Mouse (Mus musculus): ENCODE measurements around the gene Col6a1. TPM values are rescaled to one million over a fixed set of nuclear protein-coding genes. Genes with fewer than 3 reads are reported as not detected.

Col6a1 gene
- 13.0 and 13.2 TPM in 2 replicates for polyA plus RNA-seq (2012; rRNA removed)

- TF ChIP-seq CTCF (IDR thresholded peaks at IDR 0.05; ENCODE audit: borderline replicate concordance, insufficient read depth, low read depth, low read length) (no peak), POLR2A (IDR thresholded peaks at IDR 0.05; ENCODE audit: borderline replicate concordance, insufficient read depth, low read length) (no peak)
- WGBS = 30% methylated on average over 9 of the region's 9 CpGs
- no peak within 1 kb of the TSS for H3K4me3 ChIP-seq (replicated peaks; ENCODE audit: insufficient read depth, low read depth, low read length)
Measured at GRCm38 (mm10) chr10:76725682-76726285, at the start of gene Col6a1. Gene Col6a1, minus strand, starts transcription at chr10:76726168.

GRCm38 (mm10) chr10:76771624-76772023 lies 45.7 kb upstream of the Col6a1 start:
- TF ChIP-seq POLR2A (IDR thresholded peaks at IDR 0.05; ENCODE audit: borderline replicate concordance, insufficient read depth, low read length) = no peak
- TF ChIP-seq CTCF (IDR thresholded peaks at IDR 0.05; ENCODE audit: borderline replicate concordance, insufficient read depth, low read depth, low read length) = no peak
- WGBS = 95% methylated on average over 3 of the region's 3 CpGs

More at GRCm38 (mm10) chr10:76725682-76726285, at the start of gene Col6a1:
- Histone ChIP-seq H3K27me3 (ENCODE audit: control insufficient read depth, insufficient read depth, low read length) (no peaks in the 10 kb centered on the region), H3K27ac (ENCODE audit: insufficient read depth, low read length) (no peak within 1 kb of the TSS), H3K4me1 (ENCODE audit: control insufficient read depth, insufficient read depth, low read length) (no peaks in the 10 kb centered on the region; the same call in 1 of the 2 replicates)
- no peak for DNase-seq

GRCm38 (mm10) chr10:76771086-76771485 lies 45.1 kb upstream of the Col6a1 start:
- H3K4me3 ChIP-seq (replicated peaks; ENCODE audit: insufficient read depth, low read depth, low read length) = no peak overlapping the region
- no peaks in the 10 kb centered on the region for H3K4me1 ChIP-seq (ENCODE audit: control insufficient read depth, insufficient read depth, low read length)
- WGBS = 71% methylated on average over 5 of the region's 5 CpGs
- DNase-seq = no peak
- no peak overlapping the region for H3K27ac ChIP-seq (ENCODE audit: insufficient read depth, low read length)
- no peaks in the 10 kb centered on the region for H3K27me3 ChIP-seq (ENCODE audit: control insufficient read depth, insufficient read depth, low read length)
- TF ChIP-seq POLR2A (IDR thresholded peaks at IDR 0.05; ENCODE audit: borderline replicate concordance, insufficient read depth, low read length) = no peak
- TF ChIP-seq CTCF (IDR thresholded peaks at IDR 0.05; ENCODE audit: borderline replicate concordance, insufficient read depth, low read depth, low read length) = no peak

More at GRCm38 (mm10) chr10:76771624-76772023, 45.7 kb upstream of the Col6a1 start:
- no peaks in the 10 kb centered on the region for H3K27me3 ChIP-seq (ENCODE audit: control insufficient read depth, insufficient read depth, low read length)
- DNase-seq = no peak
- no peak overlapping the region for H3K4me3 ChIP-seq (replicated peaks; ENCODE audit: insufficient read depth, low read depth, low read length)
- no peaks in the 10 kb centered on the region for H3K4me1 ChIP-seq (ENCODE audit: control insufficient read depth, insufficient read depth, low read length)
- H3K27ac ChIP-seq (ENCODE audit: insufficient read depth, low read length) = no peak overlapping the region

- Histone ChIP-seq H3K27ac (ENCODE audit: insufficient read depth, low read length) (no peak overlapping the region), H3K4me3 (replicated peaks; ENCODE audit: insufficient read depth, low read depth, low read length) (no peak overlapping the region), H3K27me3 (ENCODE audit: control insufficient read depth, insufficient read depth, low read length) (no peaks in the 10 kb centered on the region), H3K4me1 (ENCODE audit: control insufficient read depth, insufficient read depth, low read length) (no peaks in the 10 kb centered on the region)
- WGBS = 93% methylated on average over 6 of the region's 6 CpGs
- no peak for DNase-seq
- no peak for TF ChIP-seq POLR2A (IDR thresholded peaks at IDR 0.05; ENCODE audit: borderline replicate concordance, insufficient read depth, low read length)
- no peak for TF ChIP-seq CTCF (IDR thresholded peaks at IDR 0.05; ENCODE audit: borderline replicate concordance, insufficient read depth, low read depth, low read length)
Measured at GRCm38 (mm10) chr10:76769581-76769980, 43.6 kb upstream of the Col6a1 start.

GRCm38 (mm10) chr10:76766196-76766595 lies 40.2 kb upstream of the Col6a1 start:
- Histone ChIP-seq H3K27me3 (ENCODE audit: control insufficient read depth, insufficient read depth, low read length) (no peaks in the 10 kb centered on the region), H3K4me3 (replicated peaks; ENCODE audit: insufficient read depth, low read depth, low read length) (no peak overlapping the region), H3K4me1 (ENCODE audit: control insufficient read depth, insufficient read depth, low read length) (0 out of 2 replicates have a peak, but pooled peaks cover 8% of the 10 kb centered on the region), H3K27ac (ENCODE audit: insufficient read depth, low read length) (no peak overlapping the region)
- WGBS = 78% methylated on average over 1 of the region's 1 CpGs
- TF ChIP-seq CTCF (IDR thresholded peaks at IDR 0.05; ENCODE audit: borderline replicate concordance, insufficient read depth, low read depth, low read length) = no peak
- no peak for TF ChIP-seq POLR2A (IDR thresholded peaks at IDR 0.05; ENCODE audit: borderline replicate concordance, insufficient read depth, low read length)
- DNase-seq = no peak

GRCm38 (mm10) chr10:76764927-76765326 lies 39.0 kb upstream of the Col6a1 start:
- H3K4me1 ChIP-seq (ENCODE audit: control insufficient read depth, insufficient read depth, low read length) = 0 out of 2 replicates have a peak, but pooled peaks cover 11% of the 10 kb centered on the region

GRCm38 (mm10) chr10:76763016-76763415 lies 37.0 kb upstream of the Col6a1 start:
- H3K27me3 ChIP-seq (ENCODE audit: control insufficient read depth, insufficient read depth, low read length) = no peaks in the 10 kb centered on the region
- TF ChIP-seq CTCF (IDR thresholded peaks at IDR 0.05; ENCODE audit: borderline replicate concordance, insufficient read depth, low read depth, low read length) = no peak
- no peak for TF ChIP-seq POLR2A (IDR thresholded peaks at IDR 0.05; ENCODE audit: borderline replicate concordance, insufficient read depth, low read length)
- H3K4me3 ChIP-seq (replicated peaks; ENCODE audit: insufficient read depth, low read depth, low read length) = no peak overlapping the region
- WGBS = 57% methylated on average over 12 of the region's 12 CpGs
- H3K27ac ChIP-seq (ENCODE audit: insufficient read depth, low read length) = no peak overlapping the region
- DNase-seq = peak in 1 of 2 experiments; percentile 9
- H3K4me1 ChIP-seq (ENCODE audit: control insufficient read depth, insufficient read depth, low read length) = 0 out of 2 replicates have a peak, but pooled peaks cover 11% of the 10 kb centered on the region

More at GRCm38 (mm10) chr10:76764927-76765326, 39.0 kb upstream of the Col6a1 start:
- no peak overlapping the region for H3K4me3 ChIP-seq (replicated peaks; ENCODE audit: insufficient read depth, low read depth, low read length)
- TF ChIP-seq CTCF (IDR thresholded peaks at IDR 0.05; ENCODE audit: borderline replicate concordance, insufficient read depth, low read depth, low read length) (no peak), POLR2A (IDR thresholded peaks at IDR 0.05; ENCODE audit: borderline replicate concordance, insufficient read depth, low read length) (no peak)
- WGBS = 95% methylated on average over 4 of the region's 4 CpGs
- H3K27ac ChIP-seq (ENCODE audit: insufficient read depth, low read length) = no peak overlapping the region
- no peak for DNase-seq
- H3K27me3 ChIP-seq (ENCODE audit: control insufficient read depth, insufficient read depth, low read length) = no peaks in the 10 kb centered on the region

DNA sequence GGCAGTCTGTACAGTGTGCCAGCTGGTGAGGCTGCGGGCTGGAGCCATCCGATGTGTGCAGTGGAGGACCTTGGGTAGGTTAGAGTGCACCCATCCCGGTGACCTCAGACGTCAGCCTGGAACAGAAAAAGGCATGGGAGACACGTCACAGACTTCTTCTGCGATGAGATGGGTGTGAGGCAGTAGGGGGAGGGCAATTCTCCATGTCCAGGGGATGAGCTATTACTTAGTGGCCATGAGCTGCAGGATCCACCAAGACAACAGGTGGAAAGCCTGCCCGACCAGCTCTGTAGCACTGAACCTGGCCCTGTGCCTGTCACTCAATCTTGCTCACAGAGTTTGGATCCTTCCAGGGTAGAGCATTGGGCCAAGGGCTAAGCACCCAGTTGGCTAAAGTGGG lies 36.4 kb upstream of the Col6a1 start:
- TF ChIP-seq CTCF (IDR thresholded peaks at IDR 0.05; ENCODE audit: borderline replicate concordance, insufficient read depth, low read depth, low read length) (no peak), POLR2A (IDR thresholded peaks at IDR 0.05; ENCODE audit: borderline replicate concordance, insufficient read depth, low read length) (no peak)
- Histone ChIP-seq H3K27ac (ENCODE audit: insufficient read depth, low read length) (no peak overlapping the region), H3K27me3 (ENCODE audit: control insufficient read depth, insufficient read depth, low read length) (no peaks in the 10 kb centered on the region), H3K4me3 (replicated peaks; ENCODE audit: insufficient read depth, low read depth, low read length) (no peak overlapping the region), H3K4me1 (ENCODE audit: control insufficient read depth, insufficient read depth, low read length) (0 out of 2 replicates have a peak, but pooled peaks cover 11% of the 10 kb centered on the region)
- DNase-seq = peak in 1 of 2 experiments; percentile 10
- WGBS = 67% methylated on average over 7 of the region's 7 CpGs
